Mouse (Mus musculus): ENCODE measurements around the gene Gtf2h4.

DNA sequence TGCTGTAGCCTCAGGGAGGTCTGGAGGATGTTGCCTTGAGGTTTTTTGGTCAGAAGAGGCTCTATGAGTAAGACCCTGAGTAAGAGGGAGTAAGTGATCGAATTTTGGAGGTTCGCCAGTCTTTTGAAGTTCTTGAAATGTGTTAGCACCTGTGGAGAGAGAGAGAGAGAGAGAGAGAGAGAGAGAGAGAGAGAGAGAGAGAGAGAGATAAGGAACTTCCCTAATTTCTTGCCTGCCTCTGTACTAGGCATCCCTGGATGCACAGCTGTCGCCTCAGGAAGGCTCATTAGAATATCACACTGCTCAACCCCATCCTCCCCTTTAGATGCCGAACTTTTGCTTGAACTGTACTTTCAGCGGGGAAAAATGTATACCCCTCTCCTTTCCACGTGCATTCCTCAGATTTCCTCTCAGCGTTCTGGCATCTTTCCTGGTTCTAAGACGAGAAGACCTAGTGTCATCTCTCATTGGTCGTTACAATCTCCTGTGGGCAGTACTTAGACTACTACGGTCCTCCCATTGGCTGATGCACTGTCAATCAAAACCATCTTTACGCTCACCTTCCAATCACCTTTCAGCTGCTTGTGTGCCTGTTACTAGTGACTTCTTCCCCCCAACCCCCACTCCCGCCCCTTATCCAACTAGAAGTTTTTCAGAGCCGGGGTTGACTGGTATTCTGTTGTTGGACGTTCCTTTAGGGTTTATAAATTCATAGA lies 34.9 kb downstream of the Gtf2h4 start:
- TF ChIP-seq CTCF (IDR thresholded peaks at IDR 0.05; ENCODE audit: extremely low read depth, insufficient read depth, low read length) (no peak), POLR2A (IDR thresholded peaks at IDR 0.05; ENCODE audit: extremely low read depth, insufficient read depth, low read length) (no peak)

Measured in cortical plate, adult 2 months (tissue).